Mouse (Mus musculus) CH12.LX (cell line): ENCODE data around the gene Lsm10.
A peak's percentile ranks its signal among the peaks of the same experiment; 100 is the strongest.

Source experiments
- CTCF ChIP-seq, 2 experiments: IDR thresholded peaks in 1 of 2; conservative IDR thresholded peaks in 1 of 2; 2 replicates each; pipeline ENCODE4 v1.5.1; 2011 to 2012; ENCODE audit warnings: low read depth in 2 of 2, low read length in 2 of 2, improper control_type of control experiment in 1 of 2, inconsistent platforms in 1 of 2, mild to moderate bottlenecking in 1 of 2, moderate library complexity in 1 of 2
- NELFE ChIP-seq: IDR thresholded peaks from 2 replicates; pipeline ENCODE4 v1.6.1; 2011; ENCODE audit warnings: low read depth, low read length, improper control_type of control experiment
- PAX5 ChIP-seq: IDR thresholded peaks from 2 replicates; pipeline ENCODE4 v1.6.1; 2012; ENCODE audit warnings: low read length, inconsistent platforms, mixed read lengths
- POLR2A ChIP-seq: IDR thresholded peaks from 2 replicates; pipeline ENCODE4 v1.6.1; 2011; ENCODE audit warnings: low read depth, mild to moderate bottlenecking, improper control_type of control experiment, low read length

- TF ChIP-seq POLR2A (peak; percentile 76; the same call in 1 of the 2 replicates), PAX5 (no peak), NELFE (peak; percentile 58; the same call in 1 of the 2 replicates), CTCF (conservative IDR thresholded peaks at IDR 0.05 in 1 of 2, IDR thresholded peaks at IDR 0.05 in 1 of 2; ENCODE audit: low read depth in 2 of 2, low read length in 2 of 2) (no peak)
Observed at GRCm38 (mm10) chr4:126046851-126047585, 49.4 kb upstream of the Lsm10 start, which contains the start of gene Mrps15.
